In genomic region chr5:28043386-28043785, GRCm38 (mm10) we compare ENCODE assay signal across 24 mouse cellular contexts.
"Had no signal": no experiment of that assay in that cellular context is flagged by ENCODE, and none has a peak within 500 bp of the region (broad histone marks: within the 10 kb centered on the region; RNA-seq: fewer than 3 reads in every experiment).

No protein-coding gene starts in this region.

- ATAC-seq: forebrain, embryonic 16.5 days; hindbrain, embryonic 16.5 days; inflammation-experienced regulatory T-cells, adult 6 months; intestine, postnatal 0 days had no signal

- H3K9ac ChIP-seq: heart, embryonic 12.5 days; hindbrain, embryonic 12.5 days; hindbrain, embryonic 14.5 days; intestine, embryonic 15.5 days; limb, embryonic 13.5 days; limb, embryonic 15.5 days had no signal

- H3K9me3 ChIP-seq: intestine, embryonic 15.5 days; limb, embryonic 15.5 days had no signal

- H3K27ac ChIP-seq: gastrocnemius, adult 2 months; heart, adult 2 months; hindbrain, embryonic 10.5 days; hindbrain, embryonic 12.5 days; hindbrain, embryonic 14.5 days; intestine, embryonic 15.5 days; limb, embryonic 13.5 days; limb, embryonic 15.5 days had no signal

- H3K27me3 ChIP-seq: heart, embryonic 12.5 days; hindbrain, embryonic 12.5 days; intestine, embryonic 15.5 days; limb, embryonic 13.5 days; limb, embryonic 15.5 days had no signal

- H3K4me1 ChIP-seq: hindbrain, embryonic 12.5 days had no signal

- DNase-seq: gastrocnemius, adult 2 months; gastrocnemius, postnatal 10 days; gastrocnemius, postnatal 25 days; heart, adult 2 months; heart, postnatal 10 days; heart, postnatal 4 days; kidney, adult 18-20 months; kidney, adult 8-10 months; kidney, postnatal 10 days; kidney, postnatal 25 days; layer of hippocampus, adult 9-11 months; layer of hippocampus, postnatal 36 days; left cerebral cortex, postnatal 4 days had no signal

- H3K36me3 ChIP-seq: heart, embryonic 12.5 days; hindbrain, embryonic 10.5 days; hindbrain, embryonic 12.5 days; intestine, embryonic 15.5 days; limb, embryonic 13.5 days; limb, embryonic 15.5 days had no signal

- H3K4me3 ChIP-seq: gastrocnemius, adult 2 months; heart, adult 2 months; heart, embryonic 12.5 days; hindbrain, embryonic 10.5 days; hindbrain, embryonic 12.5 days; intestine, embryonic 15.5 days; limb, embryonic 13.5 days; limb, embryonic 15.5 days had no signal

- H3K4me2 ChIP-seq: heart, embryonic 12.5 days; hindbrain, embryonic 12.5 days; hindbrain, embryonic 14.5 days; intestine, embryonic 15.5 days; limb, embryonic 13.5 days; limb, embryonic 15.5 days had no signal
